Mouse (Mus musculus): Measurements from ENCODE around the gene Ttc39a. TPM values are rescaled to one million over a fixed set of nuclear protein-coding genes. Genes with fewer than 3 reads are reported as not detected.
A peak's percentile ranks its signal among the peaks of the same experiment; 100 is the strongest.

Ttc39a gene
- polyA plus RNA-seq, 1 experiment from 2014 or later, result 12.0 TPM

GRCm38 (mm10) chr4:109456821-109457220, 50.4 kb downstream of the Ttc39a start:
- no peak overlapping the region for H3K4me3 ChIP-seq (ENCODE audit: low read depth, low read length)
- WGBS, result 89% methylated on average over 6 of the region's 6 CpGs
- H3K27ac ChIP-seq (ENCODE audit: low read depth, low read length), result no peak overlapping the region
- no peaks in the 10 kb centered on the region for H3K9me3 ChIP-seq (ENCODE audit: control insufficient read depth, low read length)
- DNase-seq (ENCODE audit: low spot score), result no peak
- H3K9ac ChIP-seq (ENCODE audit: low read depth, low read length), result no peak overlapping the region
- H3K4me2 ChIP-seq, result no peak overlapping the region
- H3K36me3 ChIP-seq (ENCODE audit: control insufficient read depth, insufficient read depth, low read length), result no peaks in the 10 kb centered on the region
- H3K4me1 ChIP-seq (replicated peaks; ENCODE audit: control insufficient read depth, insufficient read depth, low read length), result no peaks in the 10 kb centered on the region
- ATAC-seq (replicated peaks; ENCODE audit: low FRiP score), result no peak
- no peaks in the 10 kb centered on the region for H3K27me3 ChIP-seq (replicated peaks; ENCODE audit: control insufficient read depth, insufficient read depth, low read length)

DNA sequence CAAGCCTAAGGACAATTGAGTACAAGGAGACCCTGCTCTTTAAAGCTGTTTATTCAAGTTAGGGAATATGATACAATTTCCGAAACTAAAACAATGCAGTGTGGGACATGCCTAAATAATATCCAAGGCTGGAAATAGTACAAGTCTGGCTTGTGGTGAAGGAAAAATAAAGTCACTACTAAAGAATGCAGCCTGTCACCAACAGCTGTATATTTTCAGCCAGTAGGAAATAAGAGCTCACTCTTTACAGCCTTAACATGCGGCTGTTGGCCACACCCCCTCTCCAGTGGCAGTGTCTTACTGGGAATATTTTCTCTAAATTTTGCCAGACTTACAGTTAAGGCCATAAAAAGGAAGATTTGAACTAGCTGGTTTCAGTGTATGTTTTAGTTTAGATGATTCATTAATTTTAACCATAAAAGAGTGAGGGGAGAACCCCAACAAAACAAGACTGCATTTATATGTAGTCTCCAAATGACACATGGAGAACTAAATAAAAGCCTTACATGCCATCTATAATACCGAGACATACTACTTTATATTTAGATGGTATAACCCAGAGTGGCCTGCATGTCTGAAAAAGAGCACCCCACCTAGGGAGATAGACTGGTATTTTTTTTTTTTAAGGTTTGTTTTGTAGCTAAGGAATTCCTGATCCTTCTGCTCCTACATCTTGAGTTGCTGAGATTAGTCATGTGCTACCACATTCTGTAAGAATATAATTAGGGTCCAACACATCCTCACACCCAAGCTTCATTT, 54.2 kb downstream of the Ttc39a start:
- H3K4me2 ChIP-seq, result no peak overlapping the region
- no peak overlapping the region for H3K9ac ChIP-seq (ENCODE audit: low read depth, low read length)
- no peaks in the 10 kb centered on the region for H3K9me3 ChIP-seq (ENCODE audit: control insufficient read depth, low read length)
- no peaks in the 10 kb centered on the region for H3K4me1 ChIP-seq (replicated peaks; ENCODE audit: control insufficient read depth, insufficient read depth, low read length)
- H3K36me3 ChIP-seq (ENCODE audit: control insufficient read depth, insufficient read depth, low read length), result no peaks in the 10 kb centered on the region
- DNase-seq (ENCODE audit: low spot score) (no peak), ATAC-seq (replicated peaks; ENCODE audit: low FRiP score) (no peak)
- H3K27me3 ChIP-seq (replicated peaks; ENCODE audit: control insufficient read depth, insufficient read depth, low read length), result no peaks in the 10 kb centered on the region
- H3K27ac ChIP-seq (ENCODE audit: low read depth, low read length), result no peak overlapping the region
- WGBS, result 79% methylated on average over 3 of the region's 3 CpGs
- no peak overlapping the region for H3K4me3 ChIP-seq (ENCODE audit: low read depth, low read length)

DNA sequence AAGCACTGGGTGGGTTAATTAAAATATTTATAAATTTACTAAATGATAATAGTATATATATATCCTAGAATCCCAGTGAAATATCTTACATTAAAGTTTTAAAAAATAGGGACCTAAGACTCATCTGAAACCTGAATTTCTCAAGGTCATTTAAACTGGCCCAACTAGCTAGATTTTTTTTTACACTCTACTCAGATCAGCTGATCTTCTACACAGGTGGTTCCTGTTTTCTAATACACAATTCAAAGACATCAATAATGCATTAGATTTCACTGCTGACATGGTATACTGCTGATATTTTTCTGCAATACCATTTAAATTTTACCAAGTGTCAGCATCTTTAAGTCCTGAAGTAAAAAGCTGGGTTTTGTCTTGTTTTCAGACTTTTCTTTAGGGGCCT, 57.5 kb downstream of the Ttc39a start:
- Histone ChIP-seq H3K36me3 (ENCODE audit: control insufficient read depth, insufficient read depth, low read length) (no peaks in the 10 kb centered on the region), H3K4me2 (no peak overlapping the region), H3K27me3 (replicated peaks; ENCODE audit: control insufficient read depth, insufficient read depth, low read length) (no peaks in the 10 kb centered on the region), H3K9ac (ENCODE audit: low read depth, low read length) (no peak overlapping the region), H3K4me3 (ENCODE audit: low read depth, low read length) (no peak overlapping the region), H3K4me1 (replicated peaks; ENCODE audit: control insufficient read depth, insufficient read depth, low read length) (0 out of 2 replicates have a peak, but pooled peaks cover 2% of the 10 kb centered on the region), H3K9me3 (ENCODE audit: control insufficient read depth, low read length) (no peaks in the 10 kb centered on the region), H3K27ac (ENCODE audit: low read depth, low read length) (no peak overlapping the region)
- no peak for ATAC-seq (replicated peaks; ENCODE audit: low FRiP score)
- DNase-seq (ENCODE audit: low spot score), result no peak

GRCm38 (mm10) chr4:109467687-109468086, 61.3 kb downstream of the Ttc39a start:
- H3K4me1 ChIP-seq (replicated peaks; ENCODE audit: control insufficient read depth, insufficient read depth, low read length), result peaks cover 2% of the 10 kb centered on the region; the same call in 1 of the 2 replicates
- no peak overlapping the region for H3K9ac ChIP-seq (ENCODE audit: low read depth, low read length)
- H3K36me3 ChIP-seq (ENCODE audit: control insufficient read depth, insufficient read depth, low read length), result 0 out of 2 replicates have a peak, but pooled peaks cover 5% of the 10 kb centered on the region
- H3K9me3 ChIP-seq (ENCODE audit: control insufficient read depth, low read length), result no peaks in the 10 kb centered on the region
- no peak; the same call in 1 of the 2 replicates for ATAC-seq (replicated peaks; ENCODE audit: low FRiP score)
- DNase-seq (ENCODE audit: low spot score), result no peak
- no peak overlapping the region for H3K4me3 ChIP-seq (ENCODE audit: low read depth, low read length)
- no peak overlapping the region for H3K27ac ChIP-seq (ENCODE audit: low read depth, low read length)
- H3K27me3 ChIP-seq (replicated peaks; ENCODE audit: control insufficient read depth, insufficient read depth, low read length), result no peaks in the 10 kb centered on the region
- H3K4me2 ChIP-seq, result no peak overlapping the region

GRCm38 (mm10) chr4:109471606-109472005, 65.2 kb downstream of the Ttc39a start:
- H3K4me2 ChIP-seq, result no peak overlapping the region
- 0 out of 2 replicates have a peak, but pooled peaks cover 5% of the 10 kb centered on the region for H3K36me3 ChIP-seq (ENCODE audit: control insufficient read depth, insufficient read depth, low read length)
- no peak overlapping the region for H3K27ac ChIP-seq (ENCODE audit: low read depth, low read length)
- H3K9me3 ChIP-seq (ENCODE audit: control insufficient read depth, low read length), result no peaks in the 10 kb centered on the region
- H3K9ac ChIP-seq (ENCODE audit: low read depth, low read length), result no peak overlapping the region
- no peaks in the 10 kb centered on the region for H3K27me3 ChIP-seq (replicated peaks; ENCODE audit: control insufficient read depth, insufficient read depth, low read length)
- no peak overlapping the region for H3K4me3 ChIP-seq (ENCODE audit: low read depth, low read length)
- DNase-seq (ENCODE audit: low spot score) (no peak), ATAC-seq (replicated peaks; ENCODE audit: low FRiP score) (no peak)
- H3K4me1 ChIP-seq (replicated peaks; ENCODE audit: control insufficient read depth, insufficient read depth, low read length), result peaks cover 9% of the 10 kb centered on the region

DNA sequence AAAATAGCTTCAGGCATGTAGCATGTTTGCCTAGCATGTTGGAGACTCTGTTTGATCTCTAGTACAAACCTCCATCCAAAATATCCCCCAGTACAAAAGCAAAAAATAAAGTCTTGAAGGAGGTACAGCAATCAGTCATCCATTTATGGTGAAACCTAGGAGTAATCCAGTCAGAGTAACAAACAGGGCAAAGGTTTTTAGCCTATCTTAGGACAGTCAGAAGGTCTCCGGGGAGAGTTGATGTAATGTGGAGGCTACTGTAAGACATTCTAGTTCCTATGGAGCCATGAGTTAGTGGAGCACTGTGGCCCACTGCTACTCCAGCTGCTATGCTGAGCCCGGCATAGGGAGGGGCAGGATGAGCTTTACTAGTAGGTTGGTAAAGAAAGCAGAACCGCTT, 66.1 kb downstream of the Ttc39a start:
- no peak overlapping the region for H3K27ac ChIP-seq (ENCODE audit: low read depth, low read length)
- DNase-seq (ENCODE audit: low spot score) (no peak), ATAC-seq (replicated peaks; ENCODE audit: low FRiP score) (no peak)
- H3K9ac ChIP-seq (ENCODE audit: low read depth, low read length), result no peak overlapping the region
- no peaks in the 10 kb centered on the region for H3K27me3 ChIP-seq (replicated peaks; ENCODE audit: control insufficient read depth, insufficient read depth, low read length)
- no peaks in the 10 kb centered on the region for H3K9me3 ChIP-seq (ENCODE audit: control insufficient read depth, low read length)
- 75% methylated on average over 3 of the region's 3 CpGs for WGBS
- H3K4me2 ChIP-seq, result no peak overlapping the region
- H3K36me3 ChIP-seq (ENCODE audit: control insufficient read depth, insufficient read depth, low read length), result 0 out of 2 replicates have a peak, but pooled peaks cover 5% of the 10 kb centered on the region
- no peak overlapping the region for H3K4me3 ChIP-seq (ENCODE audit: low read depth, low read length)
- peaks cover 9% of the 10 kb centered on the region for H3K4me1 ChIP-seq (replicated peaks; ENCODE audit: control insufficient read depth, insufficient read depth, low read length)

GRCm38 (mm10) chr4:109475078-109475477, 68.7 kb downstream of the Ttc39a start:
- no peak for DNase-seq (ENCODE audit: low spot score)
- WGBS, result 54% methylated on average over 2 of the region's 2 CpGs
- H3K27ac ChIP-seq (ENCODE audit: low read depth, low read length), result no peak overlapping the region

GRCm38 (mm10) chr4:109475577-109476553, 69.4 kb downstream of the Ttc39a start:
- Histone ChIP-seq H3K4me1 (replicated peaks; ENCODE audit: control insufficient read depth, insufficient read depth, low read length) (peaks cover 7% of the 10 kb centered on the region), H3K4me2 (peak overlapping the region; percentile 73), H3K4me3 (ENCODE audit: low read depth, low read length) (peak overlapping the region; percentile 95), H3K9me3 (ENCODE audit: control insufficient read depth, low read length) (no peaks in the 10 kb centered on the region), H3K27me3 (replicated peaks; ENCODE audit: control insufficient read depth, insufficient read depth, low read length) (no peaks in the 10 kb centered on the region), H3K27ac (ENCODE audit: low read depth, low read length) (peak overlapping the region; percentile 96), H3K9ac (ENCODE audit: low read depth, low read length) (peak overlapping the region; percentile 98), H3K36me3 (ENCODE audit: control insufficient read depth, insufficient read depth, low read length) (0 out of 2 replicates have a peak, but pooled peaks cover 5% of the 10 kb centered on the region)
- ATAC-seq (replicated peaks; ENCODE audit: low FRiP score) (peak; percentile 80), DNase-seq (ENCODE audit: low spot score) (peak; percentile 75)
- WGBS, result under 1% methylated on average over 51 of the region's 68 CpGs

More at GRCm38 (mm10) chr4:109475078-109475477, 68.7 kb downstream of the Ttc39a start:
- Histone ChIP-seq H3K4me1 (replicated peaks; ENCODE audit: control insufficient read depth, insufficient read depth, low read length) (peaks cover 7% of the 10 kb centered on the region), H3K4me2 (peak overlapping the region; percentile 73), H3K27me3 (replicated peaks; ENCODE audit: control insufficient read depth, insufficient read depth, low read length) (no peaks in the 10 kb centered on the region), H3K9me3 (ENCODE audit: control insufficient read depth, low read length) (no peaks in the 10 kb centered on the region), H3K4me3 (ENCODE audit: low read depth, low read length) (peak overlapping the region; percentile 95), H3K9ac (ENCODE audit: low read depth, low read length) (peak overlapping the region; percentile 4; the same call in 1 of the 2 replicates), H3K36me3 (ENCODE audit: control insufficient read depth, insufficient read depth, low read length) (0 out of 2 replicates have a peak, but pooled peaks cover 5% of the 10 kb centered on the region)
- ATAC-seq (replicated peaks; ENCODE audit: low FRiP score), result no peak

Measured in liver, embryonic 11.5 days (tissue).